Mouse (Mus musculus): ENCODE measurements at regions not wholly inside any gene's neighbourhood (a gene's known extent, or its start where the extent isn't known, plus 50 kb on each side); places are given as distances from the start of the nearest gene placed in this dataset.

- no peak for DNase-seq (ENCODE audit: extremely low spot score, low spot score)
- Histone ChIP-seq H3K9me3 (no peaks in the 10 kb centered on the region), H3K4me3 (no peak overlapping the region), H3K27ac (no peak overlapping the region), H3K4me1 (no peaks in the 10 kb centered on the region), H3K27me3 (ENCODE audit: poor library complexity, severe bottlenecking) (no peaks in the 10 kb centered on the region), H3K36me3 (replicated peaks) (no peaks in the 10 kb centered on the region)
- 80% methylated on average over 17 of the region's 17 CpGs for WGBS
Observed at GRCm38 (mm10) chr6:53124800-53125450, 56.5 kb upstream of the Jazf1 start.

- 92% methylated on average over 5 of the region's 5 CpGs for WGBS
- no peak for DNase-seq (ENCODE audit: extremely low spot score, low spot score)
- Histone ChIP-seq H3K27me3 (ENCODE audit: poor library complexity, severe bottlenecking) (no peaks in the 10 kb centered on the region), H3K9me3 (no peaks in the 10 kb centered on the region), H3K27ac (no peak overlapping the region), H3K4me3 (no peak overlapping the region), H3K36me3 (replicated peaks) (no peaks in the 10 kb centered on the region), H3K4me1 (peaks cover 10% of the 10 kb centered on the region)
Observed at GRCm38 (mm10) chr6:53120385-53120784, 52.0 kb upstream of the Jazf1 start.

Measured in forebrain, embryonic 10.5 days (tissue).